Mouse (Mus musculus) thymus, adult 2 months (tissue): ENCODE measurements around the gene Ccdc3. TPM values are rescaled to one million over a fixed set of nuclear protein-coding genes. Genes with fewer than 3 reads are reported as not detected.

Source experiments
- DNase-seq: peaks from one replicate; pipeline ENCODE4 v3.0.0; 2021
- H3K27ac ChIP-seq: fragments of 200-500 bp; 2 replicates; pipeline ENCODE4 v1.5.1; 2012; ENCODE audit warnings: low read length, control low read depth; ENCODE audit not compliant: control insufficient read depth, insufficient read depth
- H3K27me3 ChIP-seq: fragments of 200-500 bp; 2 replicates; pipeline ENCODE4 v1.6.1; 2012; ENCODE audit warnings: mild to moderate bottlenecking, low read length, moderate library complexity, mixed read lengths; ENCODE audit not compliant: control insufficient read depth, insufficient read depth
- H3K36me3 ChIP-seq: fragments of 200-500 bp; 2 replicates; pipeline ENCODE4 v1.6.1; 2012; ENCODE audit warnings: mild to moderate bottlenecking, low read length, moderate library complexity; ENCODE audit not compliant: control insufficient read depth, insufficient read depth
- H3K4me1 ChIP-seq: fragments of 200-500 bp; replicated peaks from 2 replicates; pipeline ENCODE4 v1.6.1; 2012; ENCODE audit warnings: low read length; ENCODE audit not compliant: control insufficient read depth, insufficient read depth
- H3K4me3 ChIP-seq: fragments of 200-500 bp; 2 replicates; pipeline ENCODE4 v1.5.1; 2012; ENCODE audit warnings: mild to moderate bottlenecking, low read length, control low read depth, moderate library complexity; ENCODE audit not compliant: control insufficient read depth, insufficient read depth
- CTCF ChIP-seq: fragments of 200-500 bp; IDR thresholded peaks from 2 replicates; pipeline ENCODE4 v1.5.1; 2012; ENCODE audit warnings: mild to moderate bottlenecking, control low read depth, low read length, moderate library complexity, borderline replicate concordance; ENCODE audit not compliant: control insufficient read depth, poor library complexity, insufficient read depth; ENCODE audit errors: extremely low read depth
- POLR2A ChIP-seq: fragments of 200-500 bp; IDR thresholded peaks from 2 replicates; pipeline ENCODE4 v1.6.1; 2012; ENCODE audit warnings: mild to moderate bottlenecking, low read length, control low read depth, moderate library complexity; ENCODE audit not compliant: control insufficient read depth, poor library complexity, insufficient read depth; ENCODE audit errors: extremely low read depth
- WGBS: fragments of 180-500 bp; shearing (Covaris S2); methylation state at CpG from one replicate; pipeline ENCODE4 v1.1.7; 2018; 5-methylcytosine and 5-hydroxymethylcytosine counted together
- polyA plus RNA-seq: library from polyadenylated mRNA; depleted of rRNA; stranded (reverse); fragments of >200 nt; gene quantifications from 2 replicates; pipeline ENCODE4 v1.2.3, GENCODE M21; 2012

Ccdc3 gene
- polyA plus RNA-seq, 1 experiment, result 2.6 TPM

- peaks cover 4% of the 10 kb centered on the region for H3K4me1 ChIP-seq
- WGBS, result 91% methylated on average over 2 of the region's 2 CpGs
- no peak overlapping the region for H3K4me3 ChIP-seq
- no peaks in the 10 kb centered on the region for H3K36me3 ChIP-seq
- DNase-seq, result no peak
- TF ChIP-seq POLR2A, result no peak
- TF ChIP-seq CTCF, result no peak
- no peak overlapping the region for H3K27ac ChIP-seq
- H3K27me3 ChIP-seq, result no peaks in the 10 kb centered on the region
These were observed 29.2 kb downstream of the Ccdc3 start for GRCm38 (mm10) chr2:5166796-5167195.

DNA sequence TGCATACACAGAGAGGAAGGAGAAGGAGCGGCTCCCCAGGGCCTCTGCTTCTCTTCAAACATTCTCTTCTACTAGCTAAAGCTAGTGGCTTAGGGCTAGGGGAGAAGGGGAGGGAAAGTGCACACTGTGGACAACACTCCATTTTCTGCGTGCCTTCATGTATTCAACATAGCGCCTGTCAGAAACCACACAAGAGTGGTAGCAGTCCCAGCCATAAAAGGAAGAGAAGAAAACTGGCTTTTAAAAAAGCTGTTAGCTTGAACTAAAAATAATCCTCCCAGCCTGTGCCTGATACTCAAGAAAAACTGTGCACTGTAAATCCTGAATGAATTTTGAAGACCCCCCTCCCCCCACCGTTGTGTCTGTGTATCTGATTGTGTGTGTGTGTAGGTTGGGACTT lies 33.2 kb downstream of the Ccdc3 start:
- 36% methylated on average over 4 of the region's 4 CpGs for WGBS
- Histone ChIP-seq H3K27ac (no peak overlapping the region), H3K4me3 (no peak overlapping the region), H3K27me3 (no peaks in the 10 kb centered on the region), H3K36me3 (no peaks in the 10 kb centered on the region), H3K4me1 (peaks cover 4% of the 10 kb centered on the region)
- TF ChIP-seq POLR2A, result no peak
- TF ChIP-seq CTCF, result no peak
- no peak for DNase-seq

GRCm38 (mm10) chr2:5171301-5172000 lies 33.9 kb downstream of the Ccdc3 start:
- no peaks in the 10 kb centered on the region for H3K36me3 ChIP-seq
- H3K4me3 ChIP-seq, result no peak overlapping the region
- DNase-seq, result no peak
- H3K27me3 ChIP-seq, result no peaks in the 10 kb centered on the region
- WGBS, result 32% methylated on average over 5 of the region's 5 CpGs
- H3K27ac ChIP-seq, result no peak overlapping the region
- TF ChIP-seq CTCF (no peak), POLR2A (no peak)
- H3K4me1 ChIP-seq, result peaks cover 4% of the 10 kb centered on the region

GRCm38 (mm10) chr2:5172773-5173172 lies 35.2 kb downstream of the Ccdc3 start:
- DNase-seq, result no peak
- Histone ChIP-seq H3K27ac (no peak overlapping the region), H3K4me1 (peaks cover 4% of the 10 kb centered on the region), H3K4me3 (no peak overlapping the region), H3K36me3 (no peaks in the 10 kb centered on the region), H3K27me3 (no peaks in the 10 kb centered on the region)
- no peak for TF ChIP-seq CTCF
- TF ChIP-seq POLR2A, result no peak
- WGBS, result 98% methylated on average over 2 of the region's 2 CpGs

DNA sequence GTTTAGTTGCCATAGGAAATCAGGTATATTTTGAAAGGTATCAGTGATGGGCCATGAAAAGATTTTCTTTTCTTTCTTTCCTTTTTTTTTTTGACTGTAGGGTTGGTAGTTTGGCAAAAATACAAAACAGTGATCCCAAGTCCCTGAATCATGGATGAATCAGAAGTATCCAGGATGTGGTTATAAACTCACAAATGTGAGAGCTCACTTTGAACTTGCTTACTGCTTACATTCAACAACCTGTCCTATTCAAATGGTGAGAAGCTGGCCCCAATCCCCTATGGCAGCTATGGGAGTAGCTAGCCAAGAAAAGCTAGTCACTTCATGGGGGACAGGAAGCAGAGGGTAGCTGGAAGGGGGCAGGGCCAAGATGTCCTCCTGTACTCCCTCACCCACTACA lies 37.1 kb downstream of the Ccdc3 start:
- Histone ChIP-seq H3K36me3 (no peaks in the 10 kb centered on the region), H3K27me3 (no peaks in the 10 kb centered on the region), H3K4me1 (peaks cover 4% of the 10 kb centered on the region), H3K4me3 (no peak overlapping the region), H3K27ac (no peak overlapping the region)
- TF ChIP-seq CTCF, result no peak
- TF ChIP-seq POLR2A, result no peak
- DNase-seq, result no peak

- H3K4me1 ChIP-seq, result no peaks in the 10 kb centered on the region
These were observed 44.2 kb downstream of the Ccdc3 start for GRCm38 (mm10) chr2:5181462-5182443.

More at GRCm38 (mm10) chr2:5181462-5182443, 44.2 kb downstream of the Ccdc3 start:
- no peaks in the 10 kb centered on the region for H3K36me3 ChIP-seq
- TF ChIP-seq POLR2A, result no peak
- no peak for TF ChIP-seq CTCF
- WGBS, result 92% methylated on average over 5 of the region's 5 CpGs
- H3K4me3 ChIP-seq, result no peak overlapping the region
- H3K27me3 ChIP-seq, result no peaks in the 10 kb centered on the region
- no peak for DNase-seq
- no peak overlapping the region for H3K27ac ChIP-seq
